Mouse (Mus musculus): Measurements from ENCODE around the gene Cks2.

Cks2 gene

DNA sequence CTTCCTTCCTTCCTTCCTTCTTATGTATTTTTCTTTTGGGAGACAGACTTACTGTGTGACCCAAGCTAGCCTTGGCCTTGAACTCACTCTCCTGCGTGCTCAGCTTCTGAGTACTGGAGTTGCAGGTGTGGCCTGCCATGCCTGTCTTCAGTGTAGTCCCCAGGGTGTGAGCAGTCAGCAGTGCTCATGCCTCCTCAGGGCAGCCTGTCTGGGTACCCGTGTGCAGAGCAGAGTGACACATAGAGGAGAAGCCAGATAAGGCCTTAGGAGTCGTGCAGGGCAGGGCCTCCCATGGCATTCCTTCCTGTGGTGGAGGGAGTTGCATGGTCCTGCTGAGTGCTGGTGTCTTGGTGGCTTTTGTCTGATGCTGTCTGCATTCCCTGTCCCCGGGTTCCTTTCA lies 34.3 kb downstream of the Cks2 start:
- DNase-seq (ENCODE audit: low spot score in 2 of 2) = no peak

DNA sequence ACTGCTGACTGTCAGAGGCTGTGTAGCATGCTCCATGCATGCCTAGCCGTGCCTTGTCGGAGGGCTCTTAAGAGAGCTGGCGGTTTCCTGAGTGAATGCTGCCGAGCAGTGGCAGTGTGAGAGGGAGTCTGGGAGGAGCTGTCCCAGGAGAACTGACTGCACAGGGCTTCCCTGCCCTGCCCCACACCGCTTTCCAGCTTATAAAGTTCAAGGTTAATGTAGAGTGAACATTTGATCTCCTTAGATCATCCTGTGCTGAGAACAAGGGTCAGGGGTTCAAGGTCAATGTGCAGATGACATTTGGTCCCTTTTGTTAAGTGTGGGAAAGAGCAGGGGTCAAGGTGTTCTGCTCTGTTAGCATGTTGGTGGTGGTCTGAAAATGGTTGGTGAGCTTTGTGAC lies 36.0 kb downstream of the Cks2 start:
- no peak for DNase-seq (ENCODE audit: low spot score in 2 of 2)

DNA sequence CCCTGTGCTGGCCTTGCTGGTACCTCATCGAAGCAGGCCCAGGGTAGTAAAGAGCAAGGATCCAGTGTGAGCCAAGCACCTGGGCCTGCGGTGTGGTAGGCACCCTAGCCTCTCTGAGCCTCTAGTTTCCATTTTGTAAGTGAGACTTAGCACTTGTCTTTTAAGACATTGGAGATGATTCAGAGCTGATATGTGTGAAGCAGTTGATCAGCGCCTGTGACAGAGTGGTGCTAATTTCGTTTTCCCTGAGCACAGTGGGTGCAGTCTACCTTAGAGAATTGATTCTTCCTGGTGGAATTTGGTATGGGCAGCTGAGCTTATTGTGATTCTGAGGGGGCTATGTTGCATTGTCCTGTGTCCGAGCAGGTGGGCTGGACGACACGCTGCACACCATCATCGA lies 36.6 kb downstream of the Cks2 start:
- DNase-seq (ENCODE audit: low spot score in 2 of 2) = no peak

DNA sequence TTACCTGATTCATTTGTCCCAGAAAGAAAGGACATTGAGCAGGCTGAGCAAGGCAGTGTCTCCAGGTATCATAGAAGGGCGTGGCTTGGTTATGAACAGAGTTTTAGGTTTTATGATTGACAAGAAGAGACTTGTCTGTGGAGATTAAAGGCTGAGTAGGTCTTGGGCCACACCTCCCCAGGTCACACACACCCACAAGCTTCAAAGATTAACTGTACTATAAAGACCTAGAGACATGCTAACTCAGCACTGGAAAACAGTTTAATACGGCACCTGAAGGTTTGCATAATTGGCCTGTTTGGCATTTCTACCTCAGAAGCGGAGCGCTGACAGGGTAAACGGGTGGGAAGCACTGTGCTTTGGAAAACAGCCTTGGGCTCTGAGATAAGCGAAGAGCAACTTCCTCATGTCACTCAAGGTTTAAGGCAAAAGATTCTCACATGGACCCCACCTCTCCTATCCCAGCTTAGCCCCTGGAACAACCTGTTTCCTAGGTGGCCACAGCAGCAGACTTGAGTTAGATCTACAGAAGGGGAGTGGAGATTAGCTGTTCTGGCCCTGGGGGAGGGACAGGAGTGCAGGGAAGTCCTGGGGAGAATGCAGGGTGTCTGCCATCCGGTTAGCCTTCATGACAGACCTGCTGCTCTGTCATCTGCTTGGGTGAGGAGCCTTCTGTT lies 40.4 kb downstream of the Cks2 start:
- no peak for DNase-seq (ENCODE audit: low spot score in 2 of 2)

DNA sequence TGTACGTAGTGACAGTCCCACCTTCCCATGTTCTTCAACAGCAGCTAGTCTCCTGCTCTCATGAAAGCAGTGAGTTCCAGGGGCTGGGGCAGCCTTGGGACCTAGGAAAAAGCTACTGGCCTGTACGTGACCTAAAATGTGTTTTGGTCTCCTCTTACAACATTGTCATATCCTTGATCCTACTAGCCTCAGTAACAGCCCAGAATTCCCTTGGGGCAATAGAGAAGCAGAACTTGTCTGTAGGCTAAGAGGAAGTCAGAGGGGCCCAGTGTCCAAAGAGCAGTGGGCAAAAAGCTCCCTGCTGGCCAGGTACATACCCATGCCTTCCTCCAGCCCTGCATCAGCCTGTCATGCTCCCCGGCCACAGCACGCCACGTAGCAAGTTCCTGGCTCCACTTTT lies 41.9 kb downstream of the Cks2 start:
- DNase-seq (ENCODE audit: low spot score in 2 of 2) = no peak

DNA sequence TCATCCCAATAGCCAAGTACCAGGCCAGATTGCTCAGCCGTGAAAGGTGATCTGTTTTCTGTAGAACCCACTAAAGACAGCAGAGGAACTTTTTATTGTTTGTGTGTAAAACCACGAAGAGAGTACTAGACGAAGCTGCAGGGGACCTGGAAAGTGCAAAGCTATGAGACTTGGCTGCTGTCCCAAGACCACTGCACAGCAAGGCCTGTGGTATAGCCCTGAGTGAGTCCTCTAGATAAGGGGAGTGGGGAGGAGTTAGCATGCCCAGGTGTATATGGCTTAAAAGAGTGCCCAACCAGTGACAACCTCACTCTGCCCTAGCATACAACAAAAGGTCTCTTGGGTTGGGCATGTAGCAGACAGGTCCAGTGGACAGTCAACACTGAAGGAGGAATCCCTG lies 43.7 kb downstream of the Cks2 start:
- DNase-seq (ENCODE audit: low spot score in 2 of 2) = no peak

DNA sequence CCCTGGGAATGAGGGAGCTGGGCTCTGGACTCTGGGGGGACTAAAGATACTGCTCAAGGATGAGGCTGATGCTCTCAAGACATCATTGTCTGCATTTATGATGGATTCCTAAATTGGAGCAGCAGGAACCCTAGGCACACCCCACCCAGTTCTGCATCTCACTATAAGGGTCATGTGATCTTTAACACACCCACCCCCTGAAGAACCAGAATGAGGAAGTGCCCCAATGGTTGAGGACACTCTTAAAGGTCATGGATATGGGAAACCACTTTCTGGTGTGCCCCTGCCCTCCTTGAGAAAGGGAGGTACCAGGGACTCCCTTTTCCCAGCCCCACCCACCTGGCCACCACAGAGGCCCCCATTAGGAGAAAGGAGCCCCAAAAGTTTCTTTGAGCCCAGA lies 51.4 kb downstream of the Cks2 start:
- DNase-seq (ENCODE audit: low spot score in 2 of 2) = no peak

DNA sequence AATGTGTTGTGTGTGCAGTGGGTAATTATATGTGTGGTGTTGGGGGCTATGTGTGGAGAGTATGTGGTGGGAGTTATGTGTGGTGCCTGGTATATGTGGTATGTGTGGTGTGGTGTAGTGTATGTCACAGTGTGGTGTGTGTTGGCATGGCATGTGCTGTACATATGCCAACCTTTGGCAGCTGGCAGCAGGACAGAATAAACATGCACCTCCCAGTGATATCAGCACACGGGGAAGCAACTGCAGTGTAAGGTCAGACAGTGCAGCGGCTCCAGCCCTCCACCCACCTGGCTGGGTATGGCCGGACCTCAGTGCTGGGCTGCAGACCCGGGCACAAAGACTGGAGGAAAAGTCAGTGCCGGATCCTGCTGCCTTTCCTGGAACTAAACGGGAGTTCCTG lies 52.4 kb downstream of the Cks2 start:
- DNase-seq (ENCODE audit: low spot score in 2 of 2) = no peak

DNA sequence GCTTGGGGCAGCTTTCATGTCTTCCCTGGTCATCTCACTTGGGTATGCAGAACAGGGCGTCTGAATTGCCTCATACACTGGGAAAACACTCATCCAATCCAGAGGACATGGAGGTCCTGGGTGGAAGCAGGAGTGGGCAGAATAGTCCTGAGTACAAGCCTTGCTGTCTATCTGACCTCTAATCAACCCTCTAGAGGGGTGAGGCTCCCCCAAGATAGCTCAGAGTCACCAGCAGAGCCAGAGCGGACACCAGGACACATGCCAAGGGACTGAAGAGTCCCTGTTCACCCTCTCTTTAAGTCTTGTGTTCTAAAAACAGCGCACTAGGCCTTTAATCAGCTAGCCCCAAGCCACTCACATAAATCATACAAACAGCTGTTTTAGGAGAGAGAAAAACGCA lies 52.9 kb downstream of the Cks2 start:
- DNase-seq (ENCODE audit: low spot score in 2 of 2) = no peak

DNA sequence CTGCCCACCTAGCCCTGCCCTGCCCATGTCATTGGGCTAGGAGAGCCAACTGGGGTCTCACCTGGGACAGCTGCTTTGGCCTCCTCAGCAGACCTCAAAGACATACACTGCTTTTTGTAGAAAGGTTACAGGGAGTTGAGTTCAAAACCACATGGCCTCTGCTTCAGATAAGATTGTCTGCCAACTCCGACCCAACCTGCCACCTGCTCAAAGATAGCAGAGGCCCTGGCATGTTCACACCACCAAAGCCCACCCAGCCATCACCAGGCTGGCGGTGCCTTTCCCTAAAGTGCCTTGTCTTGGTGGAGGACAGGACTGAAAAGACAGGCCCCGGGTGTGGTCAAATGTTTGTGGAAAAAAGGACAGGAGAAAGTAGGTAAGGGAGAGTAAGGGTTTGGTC lies 53.3 kb downstream of the Cks2 start:
- DNase-seq (ENCODE audit: low spot score in 2 of 2) = no peak

Measured in heart, adult 9 months (tissue).